Mouse (Mus musculus): Measurements from ENCODE around the gene Dhtkd1. TPM values are rescaled to one million over a fixed set of nuclear protein-coding genes. Genes with fewer than 3 reads are reported as not detected.

Gene Dhtkd1
- polyA plus RNA-seq, 1 experiment from 2014 or later: 3.6 TPM

Other genes starting within 250 kb of the Dhtkd1 start
- gene Camk1d, start 228.3 kb downstream of the Dhtkd1 start, polyA plus RNA-seq (2014; fragmentation: Nextera tagmentation; extraction: Ambion mirVana): 20.7 and 21.1 TPM in 2 replicates
- gene Nudt5, start 97.8 kb downstream of the Dhtkd1 start, polyA plus RNA-seq (2014; fragmentation: Nextera tagmentation; extraction: Ambion mirVana): 70.1 and 72.7 TPM in 2 replicates
- gene Cdc123, start 97.6 kb downstream of the Dhtkd1 start, polyA plus RNA-seq (2014; fragmentation: Nextera tagmentation; extraction: Ambion mirVana): 267 TPM in 2 replicates
- gene Gm13199, start 79.9 kb downstream of the Dhtkd1 start, polyA plus RNA-seq (2014; fragmentation: Nextera tagmentation; extraction: Ambion mirVana): 1.3 TPM in 2 replicates
- 77.9 and 87.3 TPM in 2 replicates for gene Sec61a2, start 47.4 kb downstream of the Dhtkd1 start, polyA plus RNA-seq (2014; fragmentation: Nextera tagmentation; extraction: Ambion mirVana)
- 11.5 and 13.1 TPM in 2 replicates for gene Upf2, start 8.7 kb upstream of the Dhtkd1 start, polyA plus RNA-seq (2014; fragmentation: Nextera tagmentation; extraction: Ambion mirVana)
- gene Proser2, start 187.4 kb upstream of the Dhtkd1 start, polyA plus RNA-seq (2014; fragmentation: Nextera tagmentation; extraction: Ambion mirVana): 17.5 and 25.1 TPM in 2 replicates